Mouse (Mus musculus) ZHBTc4 (cell line): ENCODE measurements at regions not wholly inside any gene's neighbourhood (a gene's known extent, or its start where the extent isn't known, plus 50 kb on each side); places are given as distances from the start of the nearest gene placed in this dataset.

ENCODE experiments used
- DNase-seq: peaks from one replicate; pipeline ENCODE4 v3.0.0-alpha.2; 2011; ENCODE audit warnings: low read depth, low spot score

DNA sequence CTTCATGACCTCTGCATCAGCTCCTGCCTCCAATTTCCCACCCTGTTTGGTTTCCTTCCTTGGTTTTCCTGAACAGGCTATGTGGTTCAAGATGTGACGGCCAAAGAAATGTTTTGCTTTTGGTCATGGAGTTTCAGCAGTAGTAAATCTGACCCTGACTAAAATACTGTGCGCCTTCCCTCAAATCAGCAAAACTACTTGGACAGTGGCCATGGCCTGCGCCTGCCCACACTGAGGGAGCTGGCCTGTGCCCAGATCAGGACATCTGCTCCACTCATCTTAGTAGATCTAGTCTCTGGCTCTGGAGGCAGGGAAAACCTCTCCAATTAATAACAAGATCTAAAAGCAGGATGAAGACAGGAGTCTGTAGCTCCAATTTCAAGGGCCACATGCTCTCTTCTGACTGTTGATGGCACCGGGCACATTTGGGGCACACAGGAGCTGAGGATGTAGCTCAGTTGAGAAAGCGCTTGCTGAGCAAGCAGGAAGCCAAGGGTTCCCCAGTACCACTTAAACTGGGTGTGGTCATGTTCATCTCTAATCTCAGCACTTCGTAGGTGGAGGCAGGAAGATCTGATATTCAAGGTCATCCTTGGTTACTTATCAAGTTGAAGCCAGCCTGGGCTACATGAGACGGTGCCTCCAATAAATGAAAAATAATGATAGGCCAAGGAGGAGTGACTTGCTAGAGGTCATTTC lies 96.6 kb upstream of the Mrps10 start:
- DNase-seq = no peak

DNA sequence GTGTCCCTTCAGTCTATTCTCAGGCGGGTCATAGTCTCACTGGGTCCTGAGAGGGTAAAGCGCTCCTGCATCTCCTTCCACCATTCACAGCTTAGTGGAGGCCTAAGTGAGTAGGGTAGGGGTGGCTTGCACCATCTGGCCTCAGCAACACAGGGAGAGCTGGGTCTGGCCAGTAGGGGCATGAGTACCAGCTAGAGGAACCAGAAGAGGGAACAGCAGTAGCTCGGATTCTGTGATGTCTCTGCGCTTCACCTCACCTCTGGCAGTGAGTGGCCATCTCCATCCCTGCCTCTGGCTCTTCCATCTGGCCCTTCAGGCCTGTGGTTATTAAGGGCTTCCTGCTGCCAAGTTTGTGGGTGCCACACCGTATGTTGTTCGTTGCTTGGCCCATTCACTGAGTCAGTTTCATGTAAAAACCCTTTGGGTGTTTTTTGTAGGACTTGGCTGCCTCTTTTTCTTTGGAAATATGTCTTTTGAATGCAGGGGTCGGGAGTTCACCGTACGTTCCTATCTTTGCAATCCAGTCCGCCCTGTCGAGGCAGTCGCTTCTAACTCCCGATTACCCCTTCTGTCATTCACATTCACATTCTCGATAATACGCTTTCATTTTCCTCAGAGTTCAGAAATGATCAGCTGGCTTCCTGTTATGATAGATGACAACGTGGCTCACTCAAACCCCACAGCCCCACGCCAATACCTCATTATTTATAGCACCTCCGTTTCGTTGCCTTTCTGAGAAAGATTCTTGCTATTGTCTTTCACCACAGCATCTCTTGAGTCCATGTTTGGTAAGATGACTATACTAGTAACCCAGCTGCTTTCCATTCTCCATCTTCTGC lies 99.4 kb upstream of the Mrps10 start:
- no peak for DNase-seq

DNA sequence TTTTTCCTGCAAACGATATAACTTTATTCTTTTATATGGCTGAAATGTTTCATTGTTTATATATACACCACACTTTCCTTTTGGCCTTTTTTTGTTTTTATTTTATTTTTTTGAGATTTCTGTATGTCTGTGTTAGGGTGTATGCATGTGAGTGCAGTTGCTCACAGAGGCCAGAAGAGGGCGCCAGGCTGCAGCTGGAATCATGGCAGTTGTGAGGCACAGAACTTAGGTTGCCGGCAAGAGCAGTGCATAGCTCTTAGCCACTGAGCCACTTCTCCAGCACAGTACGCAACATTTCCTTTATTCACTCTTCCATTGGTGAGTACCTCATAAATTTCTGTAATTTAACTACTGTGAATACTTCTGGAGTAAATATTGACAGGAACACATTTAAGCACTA lies 100.8 kb upstream of the Mrps10 start:
- peak; percentile 80 for DNase-seq

DNA sequence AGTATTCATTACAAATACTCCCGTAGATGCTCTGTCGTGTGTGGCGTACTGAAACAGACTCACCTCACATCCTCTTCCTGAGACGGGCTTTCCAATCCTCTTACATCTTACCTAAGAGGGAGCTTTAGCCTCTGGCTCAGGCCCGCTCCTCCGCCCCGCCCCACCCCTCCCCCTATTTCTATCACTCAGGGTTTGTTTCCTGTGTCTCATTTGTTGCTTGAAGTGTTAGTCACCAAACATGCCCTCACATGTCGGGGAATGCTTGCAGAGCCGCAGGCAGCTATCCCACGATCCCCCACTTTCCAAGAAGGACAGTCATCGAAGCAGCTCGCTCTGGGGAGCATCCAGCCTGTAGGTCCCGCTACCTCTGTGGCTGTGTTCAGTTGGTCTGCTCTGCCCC lies 101.6 kb upstream of the Mrps10 start:
- peak; percentile 81 for DNase-seq

DNA sequence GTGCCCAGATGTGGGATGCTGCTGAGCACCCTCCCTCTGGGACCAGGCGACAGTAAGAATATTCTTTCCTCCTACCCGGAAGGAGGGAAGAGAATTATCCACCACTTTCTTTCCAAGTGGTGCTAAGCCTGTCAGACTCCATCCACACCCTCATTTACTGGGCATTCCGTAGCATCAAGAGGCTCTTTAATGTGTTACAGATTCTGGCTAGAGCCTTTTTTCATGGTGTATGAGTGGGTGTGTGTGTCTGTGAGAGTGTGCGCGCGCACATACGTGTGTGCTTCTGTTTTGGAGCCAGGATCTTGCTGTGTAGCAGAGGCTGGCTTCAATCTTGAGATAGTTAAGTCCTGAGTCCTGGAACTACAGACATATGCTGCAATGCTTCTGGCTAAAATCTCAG lies 102.4 kb upstream of the Mrps10 start:
- no peak for DNase-seq

DNA sequence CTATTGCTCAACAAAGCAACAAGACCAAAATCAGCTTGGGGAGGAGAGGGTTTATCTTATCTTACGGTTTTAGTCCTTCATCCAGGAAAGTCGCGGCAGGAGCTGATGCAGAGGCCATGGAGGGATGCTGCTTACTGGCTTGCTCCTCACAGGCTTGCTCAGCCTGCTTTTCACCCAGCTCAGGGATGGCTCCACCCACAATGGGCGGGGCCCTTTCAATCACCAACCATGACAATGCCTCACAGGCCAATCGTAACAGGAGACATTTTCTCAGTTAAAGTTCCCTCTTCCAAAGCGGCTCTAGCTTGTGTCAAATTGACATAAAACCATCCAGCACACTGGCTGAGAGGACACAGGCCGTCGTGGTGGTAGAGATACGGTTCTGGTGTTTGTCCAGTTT lies 105.7 kb upstream of the Mrps10 start:
- peak; percentile 74 for DNase-seq

DNA sequence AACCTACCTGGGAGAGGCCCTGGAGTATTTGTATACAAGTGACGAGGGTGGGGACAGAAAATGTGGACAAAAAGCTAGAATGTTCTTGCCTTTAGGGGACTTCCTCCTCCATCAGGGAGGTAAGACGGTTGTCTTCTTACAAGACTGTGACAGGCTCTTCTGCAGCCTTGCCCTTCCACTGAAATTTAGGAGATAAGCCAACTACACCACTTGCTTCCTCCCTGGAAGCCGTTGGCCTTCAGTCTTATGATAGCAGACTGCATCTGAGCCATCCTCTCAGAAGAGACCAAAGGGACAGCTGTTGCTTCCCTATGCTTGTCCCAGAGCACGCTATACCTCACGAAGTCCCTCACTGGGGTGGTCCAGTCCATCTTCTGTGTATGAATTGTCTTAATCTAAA lies 106.5 kb upstream of the Mrps10 start:
- DNase-seq = no peak

DNA sequence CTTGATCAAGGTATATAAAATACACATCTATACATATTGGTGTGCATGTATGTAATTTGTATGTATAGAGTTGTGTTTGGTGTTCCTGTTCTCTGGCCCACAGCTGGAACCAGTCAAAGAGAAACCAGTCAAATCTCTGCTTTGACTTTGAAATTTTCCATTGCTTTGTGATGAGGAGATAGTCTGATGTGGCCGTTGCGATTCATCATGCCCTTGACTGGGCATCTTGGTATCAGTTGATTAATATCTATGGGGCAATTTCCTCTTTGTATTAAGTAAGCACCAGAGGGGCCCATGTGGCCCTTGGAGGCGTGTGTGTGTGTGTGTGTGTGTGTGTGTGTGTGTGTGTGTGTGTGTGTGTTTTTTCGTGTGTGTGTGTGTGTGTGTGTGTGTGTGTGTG lies 107.7 kb upstream of the Mrps10 start:
- no peak for DNase-seq

DNA sequence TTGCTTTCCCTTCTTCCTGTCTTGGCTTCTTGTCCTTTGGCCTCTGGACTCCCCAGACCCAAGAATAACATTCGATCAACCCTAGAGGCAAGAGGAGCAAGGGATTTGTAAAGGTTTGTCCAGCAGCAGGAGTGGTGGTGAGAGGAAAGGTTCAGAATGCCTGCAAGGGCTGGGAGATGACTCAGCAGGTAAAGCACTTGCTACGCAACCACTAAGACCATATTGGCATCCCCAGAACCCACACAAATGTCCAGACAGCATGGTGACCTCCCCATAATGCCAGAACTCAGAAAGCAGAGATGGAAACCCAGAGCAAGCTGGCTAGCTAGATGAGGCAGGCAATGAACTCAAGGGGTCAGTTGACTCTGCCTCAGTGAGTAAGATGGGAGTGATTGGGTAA lies 110.4 kb upstream of the Mrps10 start:
- no peak for DNase-seq

DNA sequence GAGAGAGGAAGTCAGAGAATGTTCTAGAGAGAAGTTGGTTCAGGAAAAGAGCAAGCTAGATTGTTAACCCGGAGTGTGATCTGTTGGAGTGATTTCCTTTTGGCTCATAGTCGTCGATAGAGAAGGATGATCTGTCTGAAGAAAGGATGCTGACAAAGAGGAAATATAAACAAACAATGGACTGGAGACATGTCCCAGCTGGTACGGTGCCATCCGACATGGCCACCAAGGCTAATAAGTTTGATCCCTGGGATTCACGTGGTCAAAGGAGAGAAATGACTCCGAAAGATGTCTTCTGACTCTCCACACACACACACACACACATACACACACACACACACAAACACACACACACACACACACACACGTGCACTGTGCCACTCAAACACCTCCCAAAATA lies 113.5 kb upstream of the Mrps10 start:
- no peak for DNase-seq

DNA sequence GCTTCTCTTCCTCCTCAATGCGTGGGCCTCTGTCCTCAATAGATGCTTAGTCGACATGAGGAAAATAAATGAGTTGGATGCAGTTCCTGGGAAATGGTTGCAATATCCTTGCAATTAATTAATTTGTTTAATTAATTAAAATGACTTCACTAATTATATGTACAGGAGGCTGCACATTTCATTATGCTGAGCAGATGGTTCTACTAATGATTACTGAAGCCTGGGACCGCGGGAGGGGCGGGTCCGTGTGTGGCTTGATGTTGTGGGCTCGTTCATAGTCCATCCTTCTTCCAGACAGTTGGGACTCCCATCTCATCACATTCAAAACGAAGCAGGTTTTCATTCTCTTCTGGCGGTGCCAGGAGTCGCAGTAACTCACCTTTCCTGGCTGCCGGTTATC lies 114.7 kb upstream of the Mrps10 start:
- no peak for DNase-seq

DNA sequence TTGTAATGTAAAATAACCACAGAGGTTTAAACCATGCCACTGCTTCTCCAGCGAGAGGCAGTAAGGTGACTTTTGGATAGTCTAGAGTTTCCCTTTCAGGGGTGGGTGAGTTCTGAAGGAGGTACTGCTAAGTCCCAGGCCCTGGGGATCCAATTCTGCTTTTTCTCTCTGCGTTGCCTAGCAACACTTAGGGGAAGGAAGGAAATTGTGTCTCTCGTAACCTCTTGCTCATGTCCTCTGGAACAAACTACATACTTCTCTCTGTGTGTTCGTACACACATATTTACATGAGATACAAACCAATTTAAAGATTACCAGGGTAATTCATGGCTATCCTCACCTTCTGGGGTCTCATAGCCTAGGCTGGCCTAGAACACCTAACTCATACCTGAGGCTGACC lies 118.7 kb upstream of the Mrps10 start:
- DNase-seq = no peak

DNA sequence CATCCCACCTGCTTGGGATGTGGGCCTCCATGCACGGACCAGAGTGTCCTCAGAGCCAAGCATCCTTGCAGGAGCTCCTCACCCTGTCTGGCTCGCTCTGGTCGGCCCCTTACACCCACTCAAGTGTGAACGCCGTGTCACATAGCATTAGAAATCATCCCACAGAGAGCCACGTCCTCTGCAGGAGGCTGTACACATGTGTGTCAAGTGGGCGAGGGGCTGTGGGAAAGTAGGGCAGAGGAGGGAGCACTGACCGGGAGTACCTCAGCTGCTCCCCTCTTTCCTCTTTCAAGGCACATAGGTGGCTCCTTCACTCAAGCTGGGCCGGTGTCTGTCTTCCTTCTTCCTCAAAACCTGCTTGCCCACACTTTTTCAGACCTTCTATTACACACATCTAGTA lies 119.5 kb upstream of the Mrps10 start:
- DNase-seq = no peak

DNA sequence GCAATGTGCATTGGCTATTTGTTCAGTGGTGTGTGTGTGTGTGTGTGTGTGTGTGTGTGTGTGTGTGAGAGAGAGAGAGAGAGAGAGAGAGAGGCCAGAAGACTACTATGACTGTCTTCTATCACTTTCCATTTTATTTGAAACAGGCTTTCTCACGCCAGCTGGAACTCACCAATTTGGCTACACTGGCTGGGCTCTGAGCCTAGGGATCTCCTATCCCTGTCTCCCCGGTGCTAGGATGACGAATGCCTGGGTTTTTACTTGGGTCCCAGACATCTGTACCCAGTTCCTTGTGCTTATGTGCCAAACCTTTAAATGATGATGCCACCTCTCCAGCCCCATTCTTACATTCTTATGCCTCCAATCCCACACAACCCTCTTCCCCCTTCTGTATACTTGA lies 120.6 kb upstream of the Mrps10 start:
- DNase-seq = no peak

DNA sequence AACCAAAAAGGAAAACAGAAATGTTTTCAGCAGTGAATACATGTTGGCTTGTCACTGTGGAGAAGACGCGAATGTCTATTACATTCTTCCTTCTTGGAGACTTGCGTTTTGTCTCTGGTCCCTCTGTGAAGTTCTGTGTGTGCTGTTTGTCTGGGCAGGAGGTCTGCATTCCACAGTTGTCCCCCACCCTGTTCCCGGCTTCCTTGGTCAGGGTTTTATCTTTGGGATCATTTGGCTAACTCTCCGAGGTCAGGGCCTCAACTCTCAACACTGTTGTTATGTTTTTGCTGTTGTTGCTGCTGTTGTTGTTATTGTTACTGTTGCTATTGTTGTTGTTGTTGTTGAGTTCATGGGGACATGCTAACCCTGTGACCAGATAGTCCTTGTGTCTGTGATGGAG lies 121.2 kb upstream of the Mrps10 start:
- no peak for DNase-seq

DNA sequence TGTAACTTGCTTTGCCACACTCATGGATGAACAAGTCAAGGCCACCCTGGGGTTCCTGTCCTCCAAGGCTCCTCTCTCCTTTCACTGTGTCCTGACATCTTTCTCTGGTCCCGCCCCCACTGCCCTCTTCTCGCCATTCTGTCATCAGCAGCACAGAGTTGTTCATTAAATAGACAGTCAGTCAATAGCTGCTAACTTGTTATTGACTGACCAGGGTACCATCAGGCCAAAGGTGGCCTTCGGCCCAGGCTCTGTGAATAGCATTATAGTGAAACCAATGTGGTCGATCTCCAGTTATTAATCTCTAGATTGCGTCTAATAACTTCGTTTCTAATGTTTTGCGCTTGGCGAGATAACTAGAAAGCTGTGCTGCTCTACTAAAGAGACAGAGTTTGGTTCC lies 122.1 kb upstream of the Mrps10 start:
- DNase-seq = no peak

DNA sequence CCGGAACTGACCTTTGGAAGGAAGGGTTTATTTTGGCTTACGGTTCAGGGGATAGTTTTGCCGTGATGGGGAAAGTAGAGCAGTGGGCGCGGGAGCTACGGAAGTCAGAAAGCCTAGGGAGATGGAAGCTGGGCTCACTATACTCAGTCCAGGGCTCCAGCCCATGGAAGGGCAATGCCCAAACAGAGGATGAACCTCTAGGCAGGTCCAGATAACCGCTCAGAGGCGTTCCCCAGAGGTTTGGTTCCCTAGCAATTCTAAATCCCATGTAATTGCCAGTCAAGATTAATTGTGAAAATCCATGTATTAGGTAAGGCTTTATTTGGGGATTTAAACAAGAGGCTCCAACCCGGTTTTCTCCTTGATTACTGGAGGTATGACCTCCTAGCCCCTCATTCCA lies 123.1 kb upstream of the Mrps10 start:
- no peak for DNase-seq

DNA sequence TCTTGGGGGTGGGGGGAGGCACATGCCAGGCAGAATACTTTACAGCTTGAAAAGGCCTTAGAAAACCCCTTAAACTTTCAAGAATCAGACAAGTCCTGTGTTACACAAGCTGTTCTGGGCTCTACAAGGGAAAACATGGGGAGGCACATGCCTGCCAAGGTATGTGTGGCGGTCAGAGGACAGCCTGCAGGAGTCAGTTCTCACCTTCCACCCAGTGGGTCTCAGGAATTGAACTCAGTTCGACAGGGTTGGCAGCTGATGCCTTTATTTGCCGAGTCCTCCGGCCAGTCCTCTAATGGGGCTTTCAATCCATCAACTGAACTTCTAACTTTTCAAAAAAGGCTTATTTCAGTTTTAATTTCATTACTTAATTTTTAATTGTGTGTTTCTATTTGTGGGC lies 129.6 kb upstream of the Mrps10 start:
- no peak for DNase-seq

DNA sequence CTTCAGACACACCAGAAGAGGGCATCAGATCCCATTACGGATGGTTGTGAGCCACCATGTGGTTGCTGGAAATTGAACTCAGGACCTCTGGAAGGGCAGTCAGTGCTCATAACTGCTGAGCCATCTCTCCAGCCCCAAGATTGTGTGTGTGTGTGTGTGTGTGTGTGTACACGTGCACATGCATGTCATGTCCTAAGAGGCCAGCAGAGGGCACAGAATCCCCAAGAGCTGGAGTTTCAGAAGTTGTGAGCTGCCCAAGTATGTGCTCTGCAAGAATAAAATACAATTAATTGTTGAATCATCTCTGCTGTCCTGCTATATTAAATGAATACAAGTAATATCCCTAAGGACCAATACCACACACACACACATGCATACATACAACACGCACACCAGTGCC lies 130.8 kb upstream of the Mrps10 start:
- DNase-seq = peak; percentile 65

DNA sequence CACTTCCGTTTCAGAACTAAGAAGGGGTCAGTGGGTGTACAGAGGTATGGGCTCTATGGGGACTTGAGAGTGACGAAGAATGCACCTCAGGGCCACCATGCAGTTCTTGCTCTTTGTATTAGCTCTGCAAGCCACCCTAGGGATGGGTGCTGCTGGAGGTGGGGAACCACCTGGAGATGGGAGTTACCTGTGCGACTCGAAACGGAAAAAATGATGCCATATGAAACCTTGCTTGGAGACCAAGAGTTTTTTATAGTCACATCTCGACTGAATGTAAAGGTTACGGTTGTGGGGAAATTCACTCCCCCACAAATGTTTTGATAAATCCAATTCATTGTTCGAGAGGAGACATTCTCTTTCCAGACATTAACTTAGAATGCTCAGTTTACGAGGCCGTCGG lies 134.3 kb upstream of the Mrps10 start:
- no peak for DNase-seq

DNA sequence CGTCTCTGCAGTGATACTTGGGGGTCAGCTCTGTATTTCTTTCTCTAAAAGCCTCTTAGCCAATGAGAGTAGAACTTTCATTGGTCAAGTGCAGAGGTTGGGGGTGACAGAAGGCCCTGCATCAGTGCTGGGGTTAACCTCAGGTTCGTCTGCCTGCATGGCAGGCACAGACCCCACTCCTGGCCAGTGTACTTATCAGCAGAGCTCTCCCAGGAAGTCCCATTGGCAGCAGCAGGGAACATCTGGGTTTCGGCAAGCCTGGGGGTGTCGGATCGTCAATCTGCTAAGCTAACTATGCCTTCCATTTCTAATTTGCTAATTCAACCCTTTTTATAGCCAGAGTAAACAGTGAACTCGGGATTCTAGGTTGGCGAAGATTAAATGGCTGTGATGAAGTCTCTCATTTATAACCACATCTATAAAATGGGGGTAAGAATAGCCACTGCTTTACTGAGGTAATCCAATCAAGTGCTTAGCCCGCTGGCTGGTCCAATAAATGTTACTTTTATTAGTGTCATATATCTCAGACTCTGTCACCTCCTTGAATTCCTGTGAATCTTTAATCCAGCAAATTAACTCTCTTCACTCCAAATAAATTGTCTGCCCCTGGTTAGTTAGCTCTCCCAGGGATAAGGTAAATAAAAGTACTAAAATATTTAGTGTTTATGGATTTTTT lies 135.5 kb upstream of the Mrps10 start:
- no peak for DNase-seq

DNA sequence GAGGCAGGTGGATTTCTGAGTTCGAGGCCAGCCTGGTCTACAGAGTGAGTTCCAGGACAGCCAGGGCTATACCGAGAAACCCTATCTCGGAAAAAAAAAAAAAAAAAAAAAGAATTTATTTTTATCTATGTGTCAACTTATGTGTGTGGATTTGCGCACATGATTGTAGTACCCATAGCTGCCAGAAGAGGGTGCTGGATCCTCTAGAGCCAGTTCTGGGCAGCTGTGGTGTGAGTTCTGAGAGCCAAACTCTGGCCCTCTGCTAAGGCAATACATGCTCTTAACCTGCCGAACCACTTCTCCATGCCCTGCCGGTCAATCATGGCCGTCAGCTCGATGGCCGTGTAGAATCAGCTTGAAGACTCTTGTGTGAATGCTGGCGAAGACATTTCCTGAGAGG lies 138.0 kb upstream of the Mrps10 start:
- peak; percentile 69 for DNase-seq

DNA sequence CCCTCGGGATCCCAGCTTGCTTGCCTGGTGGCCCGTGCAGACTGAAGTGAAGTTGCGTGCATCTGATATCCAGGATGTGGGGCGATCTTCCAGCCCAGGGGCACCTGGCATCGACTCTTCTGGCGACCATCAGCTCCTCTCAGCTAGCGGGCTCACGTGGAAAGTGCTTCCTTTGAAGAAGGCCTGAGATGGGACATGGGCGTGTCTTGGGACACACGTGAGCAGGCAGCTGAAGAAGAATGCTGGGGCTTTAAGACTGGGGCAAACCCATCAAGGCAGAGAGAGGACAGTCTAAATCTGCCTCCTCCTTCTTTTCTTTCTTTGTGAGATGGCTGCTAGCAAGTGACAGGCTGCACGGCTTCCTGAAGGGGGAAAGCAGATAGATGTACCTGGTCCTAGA lies 142.3 kb upstream of the Mrps10 start:
- DNase-seq = peak; percentile 86
